Mouse (Mus musculus) brain, embryonic 14.5 days (tissue): Measurements from ENCODE around the gene Draxin.

Experiments used
- CTCF ChIP-seq: fragments of 200-500 bp; IDR thresholded peaks from 2 replicates; pipeline ENCODE4 v1.5.1; 2012; ENCODE audit warnings: inconsistent platforms, mild to moderate bottlenecking, moderate library complexity, borderline replicate concordance; ENCODE audit not compliant: insufficient read depth, insufficient read length; ENCODE audit errors: extremely low read depth
- POLR2A ChIP-seq: fragments of 200-500 bp; IDR thresholded peaks from 2 replicates; pipeline ENCODE4 v1.6.1; 2012; ENCODE audit warnings: mild to moderate bottlenecking, inconsistent platforms, borderline replicate concordance; ENCODE audit not compliant: poor library complexity, insufficient read depth, insufficient read length, severe bottlenecking; ENCODE audit errors: extremely low read depth

- TF ChIP-seq CTCF (peak; percentile 27; the same call in 1 of the 2 replicates), POLR2A (no peak)
These were observed 13.1 kb downstream of the Draxin start for GRCm38 (mm10) chr4:148117392-148117791.
